Mouse (Mus musculus) lung, embryonic 16.5 days (tissue): ENCODE measurements at regions not wholly inside any gene's neighbourhood (a gene's known extent, or its start where the extent isn't known, plus 50 kb on each side); places are given as distances from the start of the nearest gene placed in this dataset.
A peak's percentile ranks its signal among the peaks of the same experiment; 100 is the strongest.

Experiments
- ATAC-seq: fragments of 200-750 bp; cut with Nextera tagmentation; 2 replicates; pipeline ENCODE4 v1.8.0; 2017; ENCODE audit warnings: low read depth, mild to moderate bottlenecking, moderate library complexity
- H3K27ac ChIP-seq: fragments of 300-500 bp; sonication (generic); 2 replicates; pipeline ENCODE4 v1.5.1; 2014; ENCODE audit warnings: mild to moderate bottlenecking, control low read depth, low read length
- H3K27me3 ChIP-seq: fragments of 300-500 bp; sonication (generic); 2 replicates; pipeline ENCODE4 v1.6.1; 2014; ENCODE audit warnings: low read depth, low read length, mixed read lengths; ENCODE audit not compliant: control insufficient read depth, insufficient read depth
- H3K36me3 ChIP-seq: fragments of 300-500 bp; sonication (generic); 2 replicates; pipeline ENCODE4 v1.6.1; 2014; ENCODE audit warnings: low read length; ENCODE audit not compliant: control insufficient read depth, insufficient read depth
- H3K4me1 ChIP-seq: fragments of 300-500 bp; sonication (generic); replicated peaks from 2 replicates; pipeline ENCODE4 v1.6.1; 2014; ENCODE audit warnings: low read length, mixed read lengths; ENCODE audit not compliant: control insufficient read depth, insufficient read depth
- H3K4me2 ChIP-seq: fragments of 300-500 bp; sonication (generic); 2 replicates; pipeline ENCODE4 v1.6.1; 2014; ENCODE audit warnings: low read depth, low read length, control low read depth
- H3K4me3 ChIP-seq: fragments of 300-500 bp; sonication (generic); 2 replicates; pipeline ENCODE4 v1.5.1; 2014; ENCODE audit warnings: mild to moderate bottlenecking, low read length, control low read depth
- H3K9ac ChIP-seq: fragments of 300-500 bp; sonication (generic); 2 replicates; pipeline ENCODE4 v1.6.1; 2014; ENCODE audit warnings: low read length, control low read depth
- H3K9me3 ChIP-seq: fragments of 300-500 bp; sonication (generic); 2 replicates; pipeline ENCODE4 v1.6.1; 2016; ENCODE audit warnings: low read length; ENCODE audit not compliant: control insufficient read depth
- WGBS: fragments of 180-500 bp; shearing (Covaris S2); extraction: QIAGEN DNeasy Blood & Tissue Kit; methylation state at CpG from one replicate; pipeline ENCODE4 v1.1.7; 2014; 5-methylcytosine and 5-hydroxymethylcytosine counted together

DNA sequence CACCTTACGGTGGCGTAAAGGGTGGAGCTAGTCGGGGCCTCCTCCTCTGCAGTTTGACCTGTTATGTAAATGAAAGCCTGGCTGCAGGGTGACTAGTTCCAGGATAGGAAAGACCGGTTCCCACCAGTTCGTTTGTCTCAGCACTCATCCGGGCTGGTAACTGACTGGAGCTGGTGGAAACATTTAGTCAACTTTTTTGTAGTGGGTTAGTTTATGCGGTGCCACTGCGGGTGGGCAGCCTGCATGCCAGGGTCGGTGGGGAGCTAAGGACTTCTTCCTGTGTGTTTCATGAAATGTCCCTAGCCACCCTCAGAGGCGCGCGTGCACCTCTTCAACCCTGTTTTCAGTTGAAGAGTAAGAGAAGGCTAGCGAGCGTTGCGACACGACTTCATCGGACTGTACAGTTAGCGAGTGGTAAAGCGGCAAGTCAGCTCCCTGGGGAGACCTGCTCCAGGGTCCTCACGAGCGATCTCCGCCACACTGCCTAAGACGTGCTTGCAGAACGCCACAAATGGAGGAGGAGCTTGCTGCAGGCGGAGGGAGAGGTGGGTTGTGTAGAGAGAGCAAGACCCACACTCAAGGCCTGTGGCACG lies 76.5 kb upstream of the Gadd45a start:
- H3K36me3 ChIP-seq = no peaks in the 10 kb centered on the region
- no peak overlapping the region for H3K27ac ChIP-seq
- peak overlapping the region; percentile 36 for H3K4me3 ChIP-seq
- H3K4me1 ChIP-seq = 0 out of 2 replicates have a peak, but pooled peaks cover 9% of the 10 kb centered on the region
- peak overlapping the region; percentile 57 for H3K9ac ChIP-seq
- 10% methylated on average over 26 of the region's 26 CpGs for WGBS
- H3K9me3 ChIP-seq = no peaks in the 10 kb centered on the region
- peak; percentile 66 for ATAC-seq
- peak overlapping the region; percentile 57 for H3K4me2 ChIP-seq
- no peaks in the 10 kb centered on the region for H3K27me3 ChIP-seq

DNA sequence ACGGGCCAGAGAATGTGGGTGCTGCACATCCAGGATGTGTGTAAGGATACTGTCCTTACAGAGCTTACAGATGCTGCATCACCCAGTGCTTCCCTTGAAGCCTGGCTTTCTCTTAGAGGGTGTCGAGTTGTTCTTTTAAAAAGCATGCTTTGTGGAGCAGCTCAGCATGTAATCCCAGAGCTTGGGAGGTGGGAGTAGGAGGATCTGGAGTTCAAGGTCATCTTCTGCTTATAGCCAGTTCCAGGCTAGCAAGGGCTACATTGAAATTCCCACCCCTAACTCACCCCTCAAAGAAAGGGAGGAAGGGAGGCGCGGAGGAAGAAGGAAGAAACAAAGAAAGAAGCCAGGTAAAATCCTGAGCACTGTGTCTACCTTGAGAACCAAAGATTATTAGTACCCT lies 76.0 kb upstream of the Gadd45a start:
- Histone ChIP-seq H3K4me3 (no peak overlapping the region; the same call in 1 of the 2 replicates), H3K27me3 (no peaks in the 10 kb centered on the region), H3K4me2 (peak overlapping the region; percentile 57), H3K9me3 (no peaks in the 10 kb centered on the region), H3K9ac (no peak overlapping the region), H3K27ac (no peak overlapping the region), H3K4me1 (0 out of 2 replicates have a peak, but pooled peaks cover 9% of the 10 kb centered on the region), H3K36me3 (no peaks in the 10 kb centered on the region)
- ATAC-seq = no peak
- WGBS = 70% methylated on average over 4 of the region's 4 CpGs

GRCm38 (mm10) chr6:67112311-67112710 lies 75.1 kb upstream of the Gadd45a start:
- no peak for ATAC-seq
- H3K4me1 ChIP-seq = 0 out of 2 replicates have a peak, but pooled peaks cover 9% of the 10 kb centered on the region
- H3K27ac ChIP-seq = no peak overlapping the region
- no peaks in the 10 kb centered on the region for H3K27me3 ChIP-seq
- no peak overlapping the region for H3K4me2 ChIP-seq
- H3K36me3 ChIP-seq = no peaks in the 10 kb centered on the region
- WGBS = 74% methylated on average over 6 of the region's 6 CpGs
- H3K9me3 ChIP-seq = no peaks in the 10 kb centered on the region
- no peak overlapping the region for H3K4me3 ChIP-seq
- H3K9ac ChIP-seq = no peak overlapping the region

- H3K9ac ChIP-seq = no peak overlapping the region
- WGBS = 53% methylated on average over 2 of the region's 2 CpGs
- ATAC-seq = no peak
- no peaks in the 10 kb centered on the region for H3K9me3 ChIP-seq
- H3K27ac ChIP-seq = no peak overlapping the region
- no peak overlapping the region for H3K4me3 ChIP-seq
- H3K27me3 ChIP-seq = no peaks in the 10 kb centered on the region
- H3K4me1 ChIP-seq = 0 out of 2 replicates have a peak, but pooled peaks cover 9% of the 10 kb centered on the region
- no peak overlapping the region for H3K4me2 ChIP-seq
- H3K36me3 ChIP-seq = no peaks in the 10 kb centered on the region
Observed at GRCm38 (mm10) chr6:67111581-67111980, 74.3 kb upstream of the Gadd45a start.

GRCm38 (mm10) chr6:67110391-67110790 lies 73.1 kb upstream of the Gadd45a start:
- H3K4me1 ChIP-seq = 0 out of 2 replicates have a peak, but pooled peaks cover 6% of the 10 kb centered on the region
- no peak for ATAC-seq
- 59% methylated on average over 1 of the region's 1 CpGs for WGBS
- no peak overlapping the region for H3K4me3 ChIP-seq
- no peak overlapping the region for H3K9ac ChIP-seq
- H3K9me3 ChIP-seq = no peaks in the 10 kb centered on the region
- H3K36me3 ChIP-seq = no peaks in the 10 kb centered on the region
- H3K4me2 ChIP-seq = no peak overlapping the region
- no peaks in the 10 kb centered on the region for H3K27me3 ChIP-seq
- H3K27ac ChIP-seq = no peak overlapping the region

DNA sequence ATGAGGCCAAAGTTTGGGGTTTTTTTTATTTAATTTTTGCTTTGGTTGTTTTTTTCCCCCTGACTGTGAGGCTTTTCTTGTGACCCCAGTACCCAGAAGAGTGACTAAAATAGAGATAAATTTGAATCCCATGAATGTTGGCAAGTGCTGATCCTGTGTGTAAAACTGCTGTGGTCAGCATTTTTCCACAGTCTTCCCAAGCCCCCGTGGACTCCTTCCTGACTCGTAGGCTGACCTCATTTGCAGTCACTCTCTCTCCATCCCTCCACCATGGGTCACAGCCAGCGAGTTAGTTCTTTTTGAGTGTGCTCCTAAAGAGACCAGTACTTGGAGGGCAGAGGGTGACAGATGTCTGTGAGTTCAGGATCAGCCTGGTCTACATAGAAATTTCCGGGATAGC lies 72.5 kb upstream of the Gadd45a start:
- no peaks in the 10 kb centered on the region for H3K27me3 ChIP-seq
- no peak for ATAC-seq
- H3K4me1 ChIP-seq = 0 out of 2 replicates have a peak, but pooled peaks cover 6% of the 10 kb centered on the region
- H3K9ac ChIP-seq = no peak overlapping the region
- no peak overlapping the region for H3K4me3 ChIP-seq
- H3K9me3 ChIP-seq = no peaks in the 10 kb centered on the region
- H3K36me3 ChIP-seq = no peaks in the 10 kb centered on the region
- H3K4me2 ChIP-seq = no peak overlapping the region
- 47% methylated on average over 4 of the region's 4 CpGs for WGBS
- no peak overlapping the region for H3K27ac ChIP-seq

DNA sequence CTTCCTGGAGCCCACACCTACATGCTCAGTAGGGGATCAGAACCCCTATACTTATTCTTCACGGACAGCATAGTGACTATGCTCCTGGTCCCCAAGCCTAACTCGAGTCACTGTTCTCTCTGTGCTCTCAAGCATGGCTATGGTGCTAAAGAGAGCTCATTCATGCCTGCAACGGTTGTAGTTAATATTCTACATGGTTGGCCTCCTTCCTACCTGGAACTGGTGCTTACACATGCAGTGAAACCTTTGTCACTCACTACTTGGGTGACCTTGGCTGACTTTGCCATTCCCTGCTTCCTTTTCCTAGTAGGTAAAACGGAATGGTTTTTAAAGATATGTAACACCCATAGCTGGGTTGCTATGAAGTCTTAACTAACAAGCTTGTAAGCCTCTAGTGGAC lies 70.3 kb upstream of the Gadd45a start:
- no peak for ATAC-seq
- Histone ChIP-seq H3K4me1 (peaks cover 5% of the 10 kb centered on the region; the same call in 1 of the 2 replicates), H3K9me3 (no peaks in the 10 kb centered on the region), H3K9ac (no peak overlapping the region), H3K4me3 (no peak overlapping the region), H3K4me2 (no peak overlapping the region), H3K27ac (no peak overlapping the region), H3K36me3 (no peaks in the 10 kb centered on the region), H3K27me3 (no peaks in the 10 kb centered on the region)
- 62% methylated on average over 4 of the region's 4 CpGs for WGBS

- H3K4me1 ChIP-seq = peaks cover 9% of the 10 kb centered on the region; the same call in 1 of the 2 replicates
- H3K4me3 ChIP-seq = no peak overlapping the region
- H3K9me3 ChIP-seq = no peaks in the 10 kb centered on the region
- ATAC-seq = no peak
- H3K27ac ChIP-seq = no peak overlapping the region
- no peak overlapping the region for H3K4me2 ChIP-seq
- H3K27me3 ChIP-seq = no peaks in the 10 kb centered on the region
- 86% methylated on average over 2 of the region's 2 CpGs for WGBS
- H3K36me3 ChIP-seq = no peaks in the 10 kb centered on the region
- no peak overlapping the region for H3K9ac ChIP-seq
Observed at GRCm38 (mm10) chr6:67106493-67106892, 69.2 kb upstream of the Gadd45a start.

- Histone ChIP-seq H3K9me3 (no peaks in the 10 kb centered on the region), H3K4me2 (no peak overlapping the region), H3K36me3 (no peaks in the 10 kb centered on the region), H3K4me1 (peaks cover 9% of the 10 kb centered on the region; the same call in 1 of the 2 replicates), H3K27ac (no peak overlapping the region), H3K4me3 (no peak overlapping the region), H3K9ac (no peak overlapping the region), H3K27me3 (no peaks in the 10 kb centered on the region)
- 14% methylated on average over 4 of the region's 4 CpGs for WGBS
- ATAC-seq = no peak
Observed at GRCm38 (mm10) chr6:67105386-67105785, 68.1 kb upstream of the Gadd45a start.
